14 mouse cellular contexts compared by ENCODE assay signal in the genomic region with DNA sequence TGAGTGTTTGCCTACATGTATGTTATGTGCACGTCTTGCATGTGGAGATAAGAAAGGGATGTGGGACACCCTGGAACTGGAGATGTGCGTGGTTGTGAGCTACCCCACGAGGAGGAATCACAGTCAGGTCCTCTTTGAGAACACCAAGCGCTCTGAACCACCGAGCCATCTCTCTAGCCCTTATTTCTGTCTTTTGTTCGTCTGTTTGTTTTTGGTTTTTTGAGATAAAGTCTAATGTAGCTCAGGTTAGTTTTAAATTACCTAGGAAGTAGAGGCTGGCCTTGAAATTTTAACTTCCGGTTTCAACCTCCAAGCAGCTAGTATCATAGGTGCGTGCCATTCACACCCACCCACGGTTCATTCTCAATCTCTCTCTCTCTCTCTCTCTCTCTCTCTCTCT. TPM values are rescaled to one million over a fixed set of nuclear protein-coding genes. Genes with fewer than 3 reads are reported as not detected.
A peak's percentile ranks its signal among the peaks of the same experiment; 100 is the strongest.
DNase-seq lines count a peak whose midpoint lies in the region; ATAC-seq lines count a peak whose summit lies in the region.
"Had no signal": no experiment of that assay in that cellular context is flagged by ENCODE, and none has a peak within 500 bp of the region (broad histone marks: within the 10 kb centered on the region; RNA-seq: fewer than 3 reads in every experiment).

No protein-coding gene starts in this region.

- H3K4me1 ChIP-seq in liver, embryonic 15.5 days (replicated peaks) = peaks cover 38% of the 10 kb centered on the region
- H3K4me1 ChIP-seq: embryonic facial prominence, embryonic 12.5 days; forebrain, embryonic 15.5 days; hindbrain, embryonic 13.5 days; intestine, embryonic 15.5 days; stomach, embryonic 15.5 days had no signal

- H3K36me3 ChIP-seq in liver, embryonic 15.5 days (replicated peaks) = peaks cover 91% of the 10 kb centered on the region
- H3K36me3 ChIP-seq: forebrain, embryonic 15.5 days; hindbrain, embryonic 13.5 days; stomach, embryonic 15.5 days had no signal

- H3K9ac ChIP-seq in liver, embryonic 15.5 days = no peak overlapping the region
- H3K9ac ChIP-seq: embryonic facial prominence, embryonic 12.5 days; forebrain, embryonic 15.5 days; heart, embryonic 12.5 days; hindbrain, embryonic 13.5 days; intestine, embryonic 15.5 days; stomach, embryonic 15.5 days had no signal

- 77% methylated on average over 9 of the region's 9 CpGs for WGBS in liver, embryonic 15.5 days (ENCODE audit: insufficient replicate concordance)

- no peak overlapping the region for H3K4me3 ChIP-seq in liver, embryonic 15.5 days (replicated peaks)
- H3K4me3 ChIP-seq: embryonic facial prominence, embryonic 12.5 days; forebrain, embryonic 15.5 days; heart, embryonic 12.5 days; hindbrain, embryonic 13.5 days; intestine, embryonic 15.5 days; stomach, embryonic 15.5 days had no signal

- 0 out of 2 replicates have a peak overlapping the region, but pooled peaks have one; percentile 15 for H3K27ac ChIP-seq in liver, embryonic 15.5 days (replicated peaks)
- H3K27ac ChIP-seq: embryonic facial prominence, embryonic 12.5 days; hindbrain, embryonic 13.5 days; intestine, embryonic 15.5 days; stomach, embryonic 15.5 days had no signal

- no peaks in the 10 kb centered on the region for H3K9me3 ChIP-seq in liver, embryonic 15.5 days (replicated peaks)
- H3K9me3 ChIP-seq: embryonic facial prominence, embryonic 12.5 days; forebrain, embryonic 15.5 days; heart, embryonic 12.5 days; hindbrain, embryonic 13.5 days; intestine, embryonic 15.5 days; stomach, embryonic 15.5 days had no signal

- intact Hi-C loops in heart, postnatal 25 days (cut with DNase I) = loop anchor here (2.0 to 5.0 kb wide), 3 partner anchors 50 to 288 kb away; partner anchors contain the start of gene Gpr19
- intact Hi-C loops in left cerebral cortex, postnatal 14 days (cut with DNase I) = loop anchor here (10.0 kb wide), 1 partner anchor 292 kb away; no protein-coding TSS in a partner anchor

- H3K4me2 ChIP-seq in liver, embryonic 15.5 days = no peak overlapping the region
- H3K4me2 ChIP-seq: embryonic facial prominence, embryonic 12.5 days; forebrain, embryonic 15.5 days; heart, embryonic 12.5 days; hindbrain, embryonic 13.5 days; intestine, embryonic 15.5 days; stomach, embryonic 15.5 days had no signal

- no peak for ATAC-seq in liver, embryonic 15.5 days (ENCODE audit: insufficient read depth)
- no peak for ATAC-seq in erythroblast, adult 5-6 weeks (replicated peaks; ENCODE audit: low FRiP score, poor library complexity, severe bottlenecking)

- peak; percentile 74 for DNase-seq in heart, adult 11 months
- DNase-seq in heart, postnatal 25 days (ENCODE audit: low spot score) = no peak
- DNase-seq in 416B (ENCODE audit: low read depth) = peak; percentile 40
- DNase-seq in ES-CJ7 (ENCODE audit: low read depth, low spot score) = peak; percentile 30
- no peak for DNase-seq in left cerebral cortex, postnatal 14 days (ENCODE audit: low spot score in 2 of 2)
- DNase-seq in cerebellum, adult 11-12 months = no peak

- no peaks in the 10 kb centered on the region for H3K27me3 ChIP-seq in liver, embryonic 15.5 days
- H3K27me3 ChIP-seq: embryonic facial prominence, embryonic 12.5 days; forebrain, embryonic 15.5 days; heart, embryonic 12.5 days; hindbrain, embryonic 13.5 days; intestine, embryonic 15.5 days; stomach, embryonic 15.5 days had no signal

RNA-seq across cellular contexts. Expression of gene Cdkn1b, which starts 26.7 kb away (rescaled TPM):
- 10 to 100 TPM; 40.3 to 49.5 TPM for total RNA-seq in heart, postnatal 25 days (2021)
- polyA plus RNA-seq in liver, embryonic 15.5 days (2015; fragmentation: Nextera tagmentation; extraction: Ambion mirVana) = 13.3 and 14.1 TPM in 2 replicates
- total RNA-seq in left cerebral cortex, postnatal 14 days (2021) = 10 to 100 TPM; 45.1 to 49.4 TPM
- total RNA-seq in erythroblast, adult 5-6 weeks (2015; ENCODE audit: low replicate concordance) = 256 and 258 TPM in 2 replicates
- total RNA-seq in erythroblast, adult 5-6 weeks (2017; ENCODE audit: low replicate concordance) = 354 and 386 TPM in 2 replicates

RNA-seq across cellular contexts. Expression of gene Apold1, which starts 34.7 kb away (rescaled TPM):
- total RNA-seq in heart, postnatal 25 days (2021) = 1 to 10 TPM; 7.0 to 8.2 TPM
- 2.8 TPM in 2 replicates for polyA plus RNA-seq in liver, embryonic 15.5 days (2015; fragmentation: Nextera tagmentation; extraction: Ambion mirVana)
- total RNA-seq in left cerebral cortex, postnatal 14 days (2021) = 1 to 10 TPM; 5.1 to 7.2 TPM
- total RNA-seq in erythroblast, adult 5-6 weeks (2015; ENCODE audit: low replicate concordance) = 0.19 and 2.1 TPM in 2 replicates
- total RNA-seq in erythroblast, adult 5-6 weeks (2017; ENCODE audit: low replicate concordance) = 4.9 and 6.4 TPM in 2 replicates

RNA-seq across cellular contexts. Expression of gene Gpr19, which starts 48.5 kb away (rescaled TPM):
- total RNA-seq in heart, postnatal 25 days (2021) = 1 to 10 TPM; 3.3 to 5.1 TPM
- 5.6 and 5.7 TPM in 2 replicates for polyA plus RNA-seq in liver, embryonic 15.5 days (2015; fragmentation: Nextera tagmentation; extraction: Ambion mirVana)
- total RNA-seq in left cerebral cortex, postnatal 14 days (2021) = 10 to 100 TPM; 27.5 to 28.0 TPM
- total RNA-seq in erythroblast, adult 5-6 weeks (2015; ENCODE audit: low replicate concordance) = 2.7 and 5.0 TPM in 2 replicates
- total RNA-seq in erythroblast, adult 5-6 weeks (2017; ENCODE audit: low replicate concordance) = 2.1 and 8.3 TPM in 2 replicates

Comparison
In these comparisons a context has a peak if more than half of its experiments do, and no peak if none do; other contexts are left out.
1. DNase-seq: peak in heart, adult 11 months (single experiment), 416B (single experiment) and ES-CJ7 (single experiment); none in heart, postnatal 25 days (single experiment), left cerebral cortex, postnatal 14 days (0 of 2) and cerebellum, adult 11-12 months (single experiment).
2. RNA of gene Cdkn1b, which starts 26.7 kb away (total RNA-seq): 256 to 386 TPM in erythroblast, adult 5-6 weeks; 40.3 to 49.5 TPM in heart, postnatal 25 days and 45.1 to 49.4 TPM in left cerebral cortex, postnatal 14 days; every median in the first group is over 4 times any median in the second.